Mouse (Mus musculus): ENCODE measurements around the gene 2900026A02Rik.

The 2900026A02Rik gene

DNA sequence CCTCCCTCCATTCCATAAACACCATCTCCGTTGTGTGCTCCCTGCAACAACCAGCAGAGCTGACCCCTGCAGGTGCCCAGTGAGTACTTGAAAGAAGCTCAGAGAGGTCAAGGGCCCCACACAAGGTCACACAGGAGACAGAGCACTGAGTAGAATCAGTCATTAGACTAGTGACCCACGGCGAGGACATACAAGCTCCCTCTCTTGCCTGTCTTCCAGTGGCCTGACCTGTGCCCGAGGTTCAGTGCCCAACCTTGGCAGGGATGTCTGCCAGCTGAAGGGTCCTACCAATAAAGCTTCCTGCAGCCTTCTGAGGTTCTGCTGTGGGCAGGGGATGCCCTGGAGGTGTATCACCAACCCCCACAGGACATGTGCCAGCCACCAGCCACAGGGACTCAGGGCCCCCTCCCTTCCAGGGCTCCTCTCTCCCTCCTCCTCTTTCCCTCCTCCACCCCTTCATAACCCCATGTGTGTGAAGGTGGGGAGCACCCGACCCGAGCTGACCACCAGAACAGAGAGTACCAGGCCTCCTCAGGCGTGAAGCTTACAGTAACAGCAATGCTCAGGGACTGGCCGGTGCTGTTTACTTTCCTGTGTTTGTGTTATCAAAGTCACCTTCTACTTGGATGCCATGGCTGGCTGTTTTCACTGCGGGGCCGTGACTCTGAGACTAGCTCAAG, 8.7 kb downstream of the 2900026A02Rik start:
- DNase-seq (ENCODE audit: low read depth, low spot score), result no peak

- no peak for DNase-seq (ENCODE audit: low read depth, low spot score)
Observed at GRCm38 (mm10) chr5:113210314-113210713, 10.7 kb downstream of the 2900026A02Rik start.

GRCm38 (mm10) chr5:113209898-113210297, 11.1 kb downstream of the 2900026A02Rik start:
- no peak for DNase-seq (ENCODE audit: low read depth, low spot score)

DNA sequence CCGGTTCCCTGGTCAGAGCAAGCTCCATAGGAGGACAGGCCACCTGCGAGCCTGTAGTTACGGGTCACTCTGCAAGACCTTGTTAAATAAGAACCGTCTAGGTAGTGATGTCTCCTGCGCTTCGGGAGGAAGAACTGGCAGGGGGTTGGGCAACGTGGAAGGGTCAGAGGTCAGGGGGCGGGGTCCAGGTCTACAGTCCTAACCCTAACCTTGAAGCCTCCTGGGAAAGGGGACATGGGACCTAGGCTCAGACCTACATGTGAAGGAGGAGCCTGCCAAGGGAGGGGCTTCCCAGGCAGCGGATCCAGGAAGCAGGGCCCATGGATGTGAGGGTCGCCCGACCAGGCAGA, 11.7 kb downstream of the 2900026A02Rik start:
- peak; percentile 89 for DNase-seq (ENCODE audit: low read depth, low spot score)

DNA sequence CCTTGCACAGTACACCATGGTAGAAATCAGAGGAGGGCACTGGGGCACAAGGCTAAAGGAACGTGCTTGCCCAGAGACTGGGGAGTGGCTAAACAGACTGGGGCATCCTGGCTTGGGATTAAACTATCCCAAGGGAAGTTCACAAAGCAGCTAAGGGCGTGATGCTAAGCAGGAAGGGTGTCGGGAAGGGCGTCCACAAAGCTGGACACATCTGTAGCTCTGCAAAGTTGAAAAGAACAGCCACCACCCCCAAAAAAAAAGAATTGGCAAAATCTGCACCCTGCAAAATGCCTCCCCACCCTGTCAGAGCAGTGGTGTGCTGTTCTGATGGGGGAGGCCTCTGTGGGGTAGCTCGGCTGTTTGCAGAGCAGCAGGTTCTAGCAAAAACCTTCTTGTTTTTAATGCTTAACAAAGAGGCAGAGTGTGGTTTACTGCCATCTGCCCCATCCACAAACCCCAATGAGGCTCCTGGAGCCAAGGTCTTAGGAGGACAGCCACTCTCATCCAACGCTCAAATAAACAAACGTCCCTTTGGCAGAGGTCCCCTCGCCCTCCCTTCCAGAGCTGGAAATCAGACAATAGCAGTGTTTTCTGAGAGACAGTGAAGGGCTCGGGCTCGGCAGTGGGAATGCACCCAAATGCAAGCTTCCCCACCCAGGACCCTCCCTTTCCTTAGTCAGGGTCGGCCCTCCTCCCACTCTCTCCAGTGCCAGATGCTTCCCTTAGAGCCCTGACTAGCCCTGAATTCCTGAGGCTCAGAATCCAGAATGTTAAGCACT, 12.2 kb downstream of the 2900026A02Rik start:
- DNase-seq (ENCODE audit: low read depth, low spot score), result peak; percentile 83

DNA sequence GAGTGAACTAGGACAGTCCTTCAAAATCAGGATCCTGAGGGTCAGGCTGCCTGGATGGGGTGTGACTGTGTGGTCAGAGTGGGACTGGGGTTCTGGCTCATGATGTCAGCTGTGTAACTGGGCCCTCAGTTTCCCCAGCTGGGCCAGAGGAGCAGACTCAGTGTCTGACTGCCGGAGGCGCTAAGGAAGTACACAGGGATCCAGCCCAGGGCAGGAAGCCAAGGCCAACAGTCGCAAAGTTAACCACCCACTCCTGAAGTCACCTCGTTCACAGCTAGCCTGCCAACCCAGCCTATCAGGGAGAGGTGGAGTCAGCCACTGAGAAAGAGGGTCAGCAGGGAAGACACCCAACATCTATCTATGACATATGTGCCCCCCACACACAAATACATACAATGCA, 13.0 kb downstream of the 2900026A02Rik start:
- no peak for DNase-seq (ENCODE audit: low read depth, low spot score)

DNA sequence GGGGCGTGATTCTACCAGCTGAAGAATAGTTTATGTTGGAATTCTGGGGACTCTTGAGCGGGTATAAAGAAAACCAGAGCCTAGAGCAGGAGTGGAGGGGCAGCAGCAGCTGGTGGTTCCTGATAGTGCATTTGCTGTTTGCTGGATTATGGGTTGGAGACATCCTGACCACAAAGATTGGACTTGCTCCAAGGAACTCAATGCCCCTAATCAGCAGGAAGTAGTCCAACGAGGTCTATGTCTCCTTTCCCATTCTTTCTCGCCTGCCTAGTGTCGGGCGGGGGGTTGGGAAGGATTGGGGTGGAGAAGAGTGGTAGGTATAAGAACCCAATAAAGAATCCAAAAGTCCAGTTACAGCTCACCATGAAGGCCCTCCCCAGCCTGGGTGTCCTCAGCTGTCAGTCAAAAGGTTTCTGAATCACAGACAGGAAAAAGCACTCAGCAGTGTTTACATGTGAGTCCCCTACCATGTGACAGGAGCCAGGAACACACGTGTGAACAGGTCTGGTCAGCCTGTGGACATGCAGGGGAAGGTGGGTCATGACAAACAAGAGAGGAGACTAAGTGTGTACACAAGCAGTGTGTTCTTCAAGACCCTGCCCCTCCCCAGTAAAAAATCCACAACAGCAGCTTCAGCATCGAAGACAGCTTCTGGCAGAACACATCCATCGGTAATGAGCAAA, 14.2 kb downstream of the 2900026A02Rik start:
- DNase-seq (ENCODE audit: low read depth, low spot score), result no peak

DNA sequence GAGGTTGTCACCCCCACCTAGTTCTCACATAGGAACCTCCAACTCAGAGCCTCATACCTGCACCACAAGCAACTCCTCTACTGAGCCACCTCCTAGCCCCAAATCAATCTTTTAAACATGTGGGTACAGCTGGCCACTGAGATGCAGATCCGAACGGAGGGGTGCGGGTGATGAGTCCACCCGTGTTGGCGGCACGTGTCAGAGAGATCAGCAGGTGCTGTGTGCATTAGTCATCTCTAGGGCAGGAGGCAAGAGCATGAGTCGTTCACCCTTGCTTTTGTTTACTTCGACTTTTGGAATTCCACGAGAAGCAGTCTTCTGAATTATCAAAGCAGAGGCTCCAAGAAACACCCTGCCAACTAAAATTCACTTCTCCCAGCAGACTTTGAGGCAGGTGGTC, 16.8 kb downstream of the 2900026A02Rik start:
- DNase-seq (ENCODE audit: low read depth, low spot score), result no peak

- no peak for DNase-seq (ENCODE audit: low read depth, low spot score)
Observed at GRCm38 (mm10) chr5:113199772-113200134, 21.3 kb downstream of the 2900026A02Rik start.

GRCm38 (mm10) chr5:113199126-113199771, 21.8 kb downstream of the 2900026A02Rik start:
- peak; percentile 89 for DNase-seq (ENCODE audit: low read depth, low spot score)

DNA sequence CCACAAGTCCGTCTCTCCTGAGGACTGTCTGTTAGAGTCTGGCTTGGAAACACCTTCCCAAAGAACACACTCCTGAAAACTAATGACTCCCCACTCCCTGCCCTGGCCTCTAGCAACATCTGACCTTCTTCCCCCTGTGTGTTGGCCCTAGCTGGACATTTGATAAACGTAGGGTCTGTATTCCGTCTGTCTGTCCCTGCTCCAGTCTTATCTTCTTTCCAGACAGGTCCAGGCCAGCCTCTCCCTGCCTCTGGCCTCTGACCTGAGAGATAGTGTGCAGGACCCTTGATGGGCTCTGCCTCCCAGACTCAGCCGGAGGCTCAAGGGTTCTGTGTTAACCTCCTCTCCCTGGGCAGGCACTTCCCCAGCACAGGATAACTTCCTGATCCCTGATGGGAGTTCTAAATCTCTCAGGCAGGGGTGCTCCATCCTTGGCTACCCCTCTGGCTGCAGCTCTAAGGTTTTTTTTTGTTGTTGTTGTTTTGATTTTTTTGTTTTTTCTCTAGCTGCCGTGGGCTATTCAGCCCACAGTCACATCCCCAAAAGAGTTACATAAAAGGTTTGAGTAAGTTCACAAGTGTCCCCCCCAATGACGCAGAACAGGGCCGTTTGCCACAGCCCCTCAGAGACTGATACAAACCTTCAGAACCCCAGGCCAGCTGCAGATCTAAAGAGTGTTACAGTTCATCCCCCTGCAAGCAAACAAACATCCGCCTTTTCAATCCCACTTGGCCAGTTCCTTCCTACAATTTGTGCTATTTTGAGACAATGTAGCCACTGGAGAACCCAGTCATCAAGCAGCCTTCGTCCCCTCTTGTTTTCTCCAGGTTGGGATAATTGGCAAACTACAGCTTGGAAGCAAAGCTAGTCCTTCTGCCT, 23.9 kb downstream of the 2900026A02Rik start:
- no peak for DNase-seq (ENCODE audit: low read depth, low spot score)

- no peak for DNase-seq (ENCODE audit: low read depth, low spot score)
Observed at GRCm38 (mm10) chr5:113195907-113196306, 25.1 kb downstream of the 2900026A02Rik start.

- DNase-seq (ENCODE audit: low read depth, low spot score), result no peak
Observed at GRCm38 (mm10) chr5:113195451-113195850, 25.6 kb downstream of the 2900026A02Rik start.

- DNase-seq (ENCODE audit: low read depth, low spot score), result no peak
Observed at GRCm38 (mm10) chr5:113193762-113194161, 27.3 kb downstream of the 2900026A02Rik start.

DNA sequence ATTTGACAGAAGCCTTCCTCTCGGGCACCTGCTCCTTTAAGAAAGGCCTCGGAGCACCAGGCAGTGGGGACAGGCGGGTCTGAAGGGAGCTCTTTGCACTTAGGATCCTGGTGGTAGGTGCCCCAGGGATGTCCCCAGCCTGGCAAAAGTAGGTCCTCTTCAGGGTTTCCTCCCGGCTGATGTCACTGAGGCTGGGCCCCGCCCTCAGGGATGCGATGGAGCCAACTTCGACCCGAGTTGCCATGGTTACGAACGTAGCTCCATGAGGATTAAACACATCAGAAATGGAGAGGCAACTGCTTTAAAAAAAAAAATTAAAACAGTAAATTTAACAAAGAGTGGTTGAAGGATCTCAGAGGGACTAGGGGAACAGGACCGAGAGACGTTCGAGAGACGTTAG, 29.1 kb downstream of the 2900026A02Rik start:
- no peak for DNase-seq (ENCODE audit: low read depth, low spot score)

- no peak for DNase-seq (ENCODE audit: low read depth, low spot score)
Observed at GRCm38 (mm10) chr5:113190558-113190957, 30.5 kb downstream of the 2900026A02Rik start.

- DNase-seq (ENCODE audit: low read depth, low spot score), result peak; percentile 79
Observed at GRCm38 (mm10) chr5:113181441-113181840, 39.6 kb downstream of the 2900026A02Rik start.

- DNase-seq (ENCODE audit: low read depth, low spot score), result no peak
Observed at GRCm38 (mm10) chr5:113180755-113181154, 40.3 kb downstream of the 2900026A02Rik start.

- peak; percentile 92 for DNase-seq (ENCODE audit: low read depth, low spot score)
Observed at GRCm38 (mm10) chr5:113179843-113180682, 41.0 kb downstream of the 2900026A02Rik start.

DNA sequence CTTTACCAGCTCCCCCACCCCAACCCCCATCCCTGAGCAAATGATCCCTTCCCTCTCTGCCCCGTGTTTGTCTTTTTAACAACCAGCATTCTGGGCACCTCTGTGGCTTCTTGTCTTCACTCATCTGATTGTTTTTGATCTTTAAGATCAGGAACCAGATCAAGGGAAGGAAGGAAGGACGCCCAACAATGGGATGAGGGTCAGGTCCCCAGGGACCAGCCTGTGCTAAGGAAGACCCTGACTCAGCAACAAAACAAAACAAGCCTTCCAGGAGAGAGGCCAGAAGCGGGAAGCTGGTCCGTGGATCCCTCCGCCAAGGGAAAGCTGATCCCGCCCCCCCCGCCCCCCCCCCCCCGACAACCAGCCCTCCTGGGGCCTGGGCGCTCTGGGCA, 41.6 kb downstream of the 2900026A02Rik start:
- DNase-seq (ENCODE audit: low read depth, low spot score), result no peak
